ENCODE assay signal across 13 mouse cellular contexts in genomic region chr2:74130141-74130588, GRCm38 (mm10).
DNase-seq lines count a peak whose midpoint lies in the region; ATAC-seq and TF ChIP-seq lines count a peak whose summit lies in the region.
"Had no signal": no experiment of that assay in that cellular context is flagged by ENCODE, and none has a peak within 500 bp of the region (broad histone marks: within the 10 kb centered on the region; RNA-seq: fewer than 3 reads in every experiment).

No protein-coding gene starts in this region.

- TF ChIP-seq POLR2A in myocyte (IDR thresholded peaks at IDR 0.05; ENCODE audit: insufficient read length, low read depth), result no peak

- H3K4me1 ChIP-seq in heart, embryonic 15.5 days (replicated peaks), result peaks cover 18% of the 10 kb centered on the region
- H3K4me1 ChIP-seq in embryonic facial prominence, embryonic 12.5 days, result peaks cover 19% of the 10 kb centered on the region
- H3K4me1 ChIP-seq in hindbrain, embryonic 15.5 days (replicated peaks), result peaks cover 29% of the 10 kb centered on the region
- H3K4me1 ChIP-seq: megakaryocyte, embryonic 14.5 days had no signal

- H3K79me2 ChIP-seq in myocyte (ENCODE audit: control insufficient read depth, insufficient read depth), result no peaks in the 10 kb centered on the region

- no peak overlapping the region for H3ac ChIP-seq in myocyte (ENCODE audit: control insufficient read depth, insufficient read length)

- intact Hi-C loops in heart, postnatal 14 days (cut with DNase I), result no loop called here

- DNase-seq in heart, postnatal 14 days, result no peak
- DNase-seq in adrenal gland, adult (ENCODE audit: inconsistent age in 2 of 2, low spot score in 1 of 2), result no peak
- DNase-seq in liver, result no peak
- DNase-seq in urinary bladder, postnatal 4 days (ENCODE audit: low spot score in 2 of 2), result no peak
- DNase-seq: right cerebral cortex, postnatal 25 days; thymus, postnatal 14 days had no signal

- peak overlapping the region; percentile 41; the same call in 1 of the 2 replicates for H3K4me3 ChIP-seq in heart, embryonic 15.5 days
- H3K4me3 ChIP-seq in embryonic facial prominence, embryonic 12.5 days, result no peak overlapping the region
- H3K4me3 ChIP-seq in hindbrain, embryonic 15.5 days, result no peak overlapping the region
- no peak overlapping the region for H3K4me3 ChIP-seq in myocyte
- H3K4me3 ChIP-seq: megakaryocyte, embryonic 14.5 days had no signal

- peak overlapping the region; percentile 67 for H3K4me2 ChIP-seq in heart, embryonic 15.5 days
- H3K4me2 ChIP-seq in embryonic facial prominence, embryonic 12.5 days (replicated peaks), result peak overlapping the region; percentile 63
- peak overlapping the region; percentile 60 for H3K4me2 ChIP-seq in hindbrain, embryonic 15.5 days
- peak overlapping the region; percentile 42 for H3K4me2 ChIP-seq in myocyte (ENCODE audit: low read depth)

- H3K36me3 ChIP-seq in heart, embryonic 15.5 days, result no peaks in the 10 kb centered on the region
- no peaks in the 10 kb centered on the region for H3K36me3 ChIP-seq in embryonic facial prominence, embryonic 12.5 days
- no peaks in the 10 kb centered on the region for H3K36me3 ChIP-seq in hindbrain, embryonic 15.5 days
- H3K36me3 ChIP-seq in myocyte (ENCODE audit: control insufficient read depth, insufficient read depth), result no peaks in the 10 kb centered on the region
- H3K36me3 ChIP-seq: limb, embryonic 15.5 days had no signal

- no peak for ATAC-seq in heart, embryonic 15.5 days (replicated peaks; ENCODE audit: insufficient number of reproducible peaks, insufficient read depth, low FRiP score, low read depth)
- ATAC-seq in embryonic facial prominence, embryonic 12.5 days (ENCODE audit: insufficient number of reproducible peaks, insufficient read depth, low FRiP score, low TSS enrichment), result no peak
- ATAC-seq in hindbrain, embryonic 15.5 days (ENCODE audit: low FRiP score, low read depth), result 0 out of 2 replicates have a peak, but pooled peaks have one; percentile 15
- ATAC-seq: CD4-positive, CD25-positive, alpha-beta regulatory T cell, adult 4 months had no signal

- 20% methylated on average over 8 of the region's 8 CpGs for WGBS in heart, embryonic 15.5 days
- 12% methylated on average over 8 of the region's 8 CpGs for WGBS in embryonic facial prominence, embryonic 12.5 days
- 8% methylated on average over 8 of the region's 8 CpGs for WGBS in hindbrain, embryonic 15.5 days

- H3K27me3 ChIP-seq in heart, embryonic 15.5 days, result peaks cover 12% of the 10 kb centered on the region
- peaks cover 3% of the 10 kb centered on the region for H3K27me3 ChIP-seq in embryonic facial prominence, embryonic 12.5 days
- H3K27me3 ChIP-seq in hindbrain, embryonic 15.5 days, result no peaks in the 10 kb centered on the region
- peaks cover 22% of the 10 kb centered on the region for H3K27me3 ChIP-seq in myocyte (ENCODE audit: control insufficient read depth, insufficient read depth, insufficient read length)

- H3K9ac ChIP-seq in heart, embryonic 15.5 days, result no peak overlapping the region
- H3K9ac ChIP-seq in embryonic facial prominence, embryonic 12.5 days, result no peak overlapping the region
- 0 out of 2 replicates have a peak overlapping the region, but pooled peaks have one; percentile 4 for H3K9ac ChIP-seq in hindbrain, embryonic 15.5 days
- H3K9ac ChIP-seq: limb, embryonic 15.5 days had no signal

- H3K9me3 ChIP-seq in heart, embryonic 15.5 days (replicated peaks), result no peaks in the 10 kb centered on the region
- H3K9me3 ChIP-seq in embryonic facial prominence, embryonic 12.5 days, result no peaks in the 10 kb centered on the region
- no peaks in the 10 kb centered on the region for H3K9me3 ChIP-seq in hindbrain, embryonic 15.5 days
- H3K9me3 ChIP-seq: limb, embryonic 15.5 days had no signal

- no peak overlapping the region for H3K27ac ChIP-seq in heart, embryonic 15.5 days
- H3K27ac ChIP-seq in embryonic facial prominence, embryonic 12.5 days, result no peak overlapping the region
- H3K27ac ChIP-seq in hindbrain, embryonic 15.5 days (replicated peaks), result peak overlapping the region; percentile 70
- H3K27ac ChIP-seq: limb, embryonic 15.5 days had no signal

TF ChIP-seq in myocyte, 11 proteins besides CTCF, POLR2A, EP300 and RAD21:
- no peak for TF ChIP-seq SRF (IDR thresholded peaks at IDR 0.05; ENCODE audit: control insufficient read depth, insufficient read length, low read depth)
- no peak for TF ChIP-seq MYOG (IDR thresholded peaks at IDR 0.05; ENCODE audit: control insufficient read depth in 1 of 3, insufficient read depth in 1 of 3, insufficient read length in 2 of 3, low read depth in 2 of 3)
- TF ChIP-seq TCF12 (IDR thresholded peaks at IDR 0.05; ENCODE audit: insufficient read depth, poor library complexity, severe bottlenecking), result no peak
- no peak for TF ChIP-seq MYOD1 (IDR thresholded peaks at IDR 0.05; ENCODE audit: control insufficient read depth in 1 of 3, insufficient read length in 2 of 3, low read depth in 2 of 3)
- no peak for TF ChIP-seq POLR2AphosphoS2 (IDR thresholded peaks at IDR 0.05; ENCODE audit: insufficient read length, low read depth)
- TF ChIP-seq MAX (IDR thresholded peaks at IDR 0.05; ENCODE audit: low read depth), result no peak
- TF ChIP-seq REST (IDR thresholded peaks at IDR 0.05; ENCODE audit: insufficient read depth, insufficient read length), result no peak
- no peak for TF ChIP-seq TCF3 (IDR thresholded peaks at IDR 0.05; ENCODE audit: insufficient read length, low read depth)
- no peak for TF ChIP-seq CEBPB (IDR thresholded peaks at IDR 0.05; ENCODE audit: insufficient read depth, poor library complexity, severe bottlenecking)
- TF ChIP-seq E2F4 (IDR thresholded peaks at IDR 0.05; ENCODE audit: insufficient read depth), result no peak
- no peak for TF ChIP-seq USF1 (IDR thresholded peaks at IDR 0.05; ENCODE audit: low read depth)
